Mouse (Mus musculus): Measurements from ENCODE around the gene Ranbp17.
A peak's percentile ranks its signal among the peaks of the same experiment; 100 is the strongest.

The Ranbp17 gene

DNA sequence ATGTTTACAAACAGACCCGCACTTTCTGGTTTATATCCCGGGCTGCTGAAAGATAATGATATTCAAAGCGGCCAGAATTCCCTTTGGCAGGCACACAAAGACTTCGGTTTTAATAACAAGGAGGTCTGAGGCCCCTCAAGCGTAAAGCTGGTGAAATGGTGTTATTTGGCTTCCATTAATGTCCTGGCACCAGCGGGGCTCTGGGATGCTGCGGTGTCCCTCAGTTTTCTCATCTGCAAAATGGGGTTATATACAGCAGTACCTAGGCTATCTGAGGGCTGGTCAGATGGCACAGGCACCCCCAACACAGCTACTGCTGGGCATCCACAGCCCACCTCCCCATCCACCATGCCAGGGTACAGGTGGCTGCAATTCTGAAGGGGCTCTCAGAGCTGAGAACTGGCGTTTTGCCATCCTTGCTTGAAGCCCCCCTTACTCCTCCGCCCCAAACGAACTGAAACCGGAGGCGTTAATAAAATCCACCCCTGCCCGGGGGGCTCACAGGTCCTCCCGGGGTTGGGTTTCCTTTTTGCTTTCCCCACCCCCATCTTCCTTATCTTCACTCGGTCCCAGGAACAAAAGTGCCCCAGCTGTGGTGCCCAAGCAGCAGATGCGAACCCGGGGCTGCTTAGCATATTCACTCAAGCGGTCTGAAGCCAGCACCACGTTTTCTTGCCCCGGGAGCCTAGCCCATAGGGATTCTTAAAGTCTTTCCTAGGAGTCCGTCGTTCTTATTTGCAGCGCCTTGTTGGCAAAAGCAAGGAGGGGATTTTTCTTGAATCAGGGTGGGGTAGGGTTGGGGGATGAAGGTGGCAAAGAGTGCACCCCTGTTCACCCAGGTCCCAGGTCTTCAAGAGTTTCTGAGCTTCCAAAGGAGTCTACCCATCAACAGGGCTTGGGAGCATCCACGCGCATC, 317.8 kb downstream of the Ranbp17 start:
- DNase-seq: no peak

GRCm38 (mm10) chr11:33195061-33195460, 318.5 kb downstream of the Ranbp17 start:
- no peak for DNase-seq

GRCm38 (mm10) chr11:33193695-33194094, 319.9 kb downstream of the Ranbp17 start:
- no peak for DNase-seq

DNA sequence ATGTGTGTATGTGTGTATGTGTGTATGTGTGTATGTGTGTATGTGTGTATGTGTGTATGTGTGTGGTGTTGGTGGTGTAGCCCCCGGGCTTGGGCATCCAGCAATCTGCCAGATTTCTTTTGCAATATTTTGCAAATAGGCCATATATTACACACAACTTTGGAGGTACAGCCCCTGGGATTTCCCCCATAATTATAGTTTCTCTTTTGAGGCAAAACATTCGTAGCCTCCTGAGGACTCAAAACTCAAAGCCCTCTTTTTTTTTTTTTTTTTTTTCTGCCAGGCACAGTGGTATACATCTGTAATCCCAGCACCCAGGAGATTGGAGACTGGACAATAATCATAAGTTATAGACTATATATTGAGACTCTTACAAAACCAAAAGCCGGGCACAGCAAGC, 331.7 kb downstream of the Ranbp17 start:
- no peak for DNase-seq

- DNase-seq: no peak
These were observed 332.8 kb downstream of the Ranbp17 start for GRCm38 (mm10) chr11:33180701-33181116.

DNA sequence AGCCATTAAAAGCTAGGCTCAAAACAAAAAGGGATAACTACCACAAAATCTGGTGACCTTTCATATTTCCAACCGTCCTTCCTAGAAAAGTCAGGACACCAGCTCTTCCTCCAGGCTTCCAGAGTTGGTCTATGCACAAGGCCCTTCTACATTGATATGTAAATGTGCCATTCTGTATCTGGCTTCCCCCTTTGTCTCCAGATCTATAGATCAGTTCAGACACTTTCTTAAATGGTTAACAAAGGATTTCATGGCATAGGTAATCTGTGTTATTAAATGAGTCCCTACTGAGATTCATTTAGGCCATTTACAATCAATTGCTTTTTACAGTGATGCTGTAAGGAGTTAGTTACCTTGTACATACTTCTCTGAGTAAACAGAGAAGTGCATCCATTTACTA, 333.7 kb downstream of the Ranbp17 start:
- no peak for DNase-seq

GRCm38 (mm10) chr11:33176525-33177245, 336.9 kb downstream of the Ranbp17 start:
- DNase-seq: no peak

DNA sequence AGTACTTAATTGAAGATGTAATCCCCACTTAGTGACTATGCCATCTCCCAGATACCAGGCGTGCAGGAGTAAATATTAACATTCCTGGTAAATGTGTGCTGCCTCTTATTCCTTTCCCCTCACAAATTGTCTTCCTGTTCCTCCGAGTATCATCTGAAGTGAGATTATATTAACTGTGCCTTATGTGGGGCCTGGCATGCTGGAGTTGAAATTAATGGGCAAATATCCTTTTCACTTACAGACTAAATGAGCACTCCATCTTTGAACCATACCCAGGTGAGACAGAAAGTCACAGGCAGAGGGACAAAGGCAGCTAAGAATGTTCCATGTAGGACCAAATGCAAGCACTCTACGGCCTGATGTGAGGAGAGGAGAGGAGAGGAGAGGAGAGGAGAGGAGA, 337.8 kb downstream of the Ranbp17 start:
- no peak for DNase-seq

GRCm38 (mm10) chr11:33170489-33170888, 343.1 kb downstream of the Ranbp17 start:
- DNase-seq: no peak

GRCm38 (mm10) chr11:33162998-33163506, 350.5 kb downstream of the Ranbp17 start, which contains the start of gene Npm1:
Npm1 (minus strand) TSS chr11:33163206.
- peak; percentile 100 for DNase-seq

DNA sequence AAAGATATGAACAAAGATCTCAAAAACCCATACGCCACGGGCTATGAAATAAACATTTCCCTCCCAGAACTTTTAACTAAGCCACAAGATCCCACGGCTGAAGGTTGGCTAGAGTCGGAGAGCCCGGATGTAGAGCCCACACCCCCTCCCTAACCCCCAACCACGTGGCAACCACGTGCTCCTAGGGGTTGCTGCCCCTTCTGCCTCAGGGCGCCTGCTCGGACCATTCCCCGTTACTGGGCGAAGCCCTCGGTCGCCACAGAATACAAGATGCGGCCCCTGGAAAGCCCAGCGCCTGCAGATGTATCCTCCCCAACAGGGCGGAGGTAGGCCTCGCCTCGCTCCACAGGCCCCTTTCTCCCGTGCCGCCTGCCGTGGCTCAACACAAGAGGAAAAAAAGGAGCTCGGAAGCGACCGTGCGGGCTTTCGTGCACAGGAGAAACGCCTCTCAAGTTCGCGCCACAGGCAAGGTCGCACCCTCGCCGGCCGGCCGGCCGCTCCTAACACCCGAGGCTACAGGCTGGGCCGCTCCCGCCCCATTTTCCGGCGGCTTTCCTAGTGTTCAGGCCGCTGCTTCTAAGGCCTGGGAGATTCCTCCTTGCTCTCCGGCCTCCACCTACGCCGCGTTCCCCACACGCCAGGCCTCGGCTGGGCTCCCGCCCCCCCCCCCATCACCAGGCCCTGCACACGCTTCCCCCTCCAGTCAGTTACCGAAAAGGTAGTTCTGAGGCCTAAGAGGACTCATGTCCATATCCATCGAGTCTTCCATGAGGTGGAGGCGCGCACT, 351.1 kb downstream of the Ranbp17 start:
- peak; percentile 66 for DNase-seq
